Mouse (Mus musculus) erythroblast, embryonic 14.5 days (primary cell): ENCODE results near the gene Zmiz2.

Experiments used
- GATA1 ChIP-seq: IDR thresholded peaks from 2 replicates; pipeline ENCODE4 v1.6.1; 2012; ENCODE audit warnings: low read length, inconsistent platforms, mixed read lengths
- TAL1 ChIP-seq: IDR thresholded peaks from 3 replicates; pipeline ENCODE4 v1.6.1; 2012; ENCODE audit warnings: low read length, inconsistent platforms, mixed read lengths

DNA sequence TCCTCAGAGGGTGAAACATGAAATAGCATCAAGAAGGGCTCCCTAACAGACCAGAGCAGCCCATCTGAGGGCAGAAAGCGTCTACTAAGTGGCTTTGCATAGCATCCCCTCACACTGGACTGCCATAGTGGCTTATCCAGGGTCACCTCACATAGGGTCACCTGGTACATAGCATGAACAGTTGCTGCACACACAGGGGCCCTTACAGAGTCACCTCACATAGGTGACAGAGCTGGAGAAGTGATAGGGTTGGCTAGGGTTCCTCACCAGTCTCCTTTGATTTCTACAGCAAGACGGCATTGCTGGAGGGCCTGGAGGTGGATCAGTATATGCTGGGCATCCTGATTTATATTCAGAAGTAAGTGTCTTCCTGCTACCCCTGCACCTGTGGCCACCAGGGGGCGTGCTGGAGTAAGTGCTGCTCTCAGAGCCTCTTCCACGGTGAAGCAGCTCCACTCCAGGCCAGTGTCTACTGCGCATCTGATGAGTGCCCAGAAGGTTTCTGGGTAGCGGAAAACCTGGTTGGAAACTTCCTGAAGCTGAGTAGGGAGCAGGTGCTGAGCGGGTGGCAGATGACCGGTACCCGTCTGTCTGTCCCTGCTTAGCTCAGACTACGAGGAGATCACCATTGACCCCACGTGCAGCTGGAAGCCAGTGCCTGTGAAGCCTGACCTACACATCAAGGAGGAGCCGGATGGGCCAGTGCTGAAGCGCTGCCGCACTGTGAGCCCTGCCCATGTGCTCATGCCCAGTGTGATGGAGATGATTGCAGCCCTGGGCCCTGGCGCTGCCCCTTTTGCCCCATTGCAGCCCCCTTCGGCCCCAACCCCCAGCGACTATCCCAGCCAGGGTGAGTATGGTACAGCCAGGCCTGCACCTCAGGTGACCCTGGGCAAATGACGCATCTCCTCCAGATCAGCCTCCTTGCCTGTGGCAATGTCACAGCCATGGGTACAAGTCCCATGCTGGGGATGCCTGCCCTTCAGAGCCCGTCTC lies 13.9 kb downstream of the Zmiz2 start:
- no peak for TF ChIP-seq TAL1
- TF ChIP-seq GATA1: no peak
